Mouse (Mus musculus) heart, postnatal 14 days (tissue): ENCODE measurements at regions not wholly inside any gene's neighbourhood (a gene's known extent, or its start where the extent isn't known, plus 50 kb on each side); places are given as distances from the start of the nearest gene placed in this dataset.
"Not testable (repeated sequence)": the region's sequence is repeated elsewhere in the genome, so short reads cannot be mapped to it uniquely, and the experiment has no call there.

Experiments used
- DNase-seq, 2 experiments: peaks; one replicate each; pipeline ENCODE4 v3.0.0; 2021 to 2022
- intact Hi-C: fragments of 180-260 bp; cut with DNase I; formaldehyde crosslinking; loops from one replicate; pipeline ENCODE4 v1.15.1; 2025

DNA sequence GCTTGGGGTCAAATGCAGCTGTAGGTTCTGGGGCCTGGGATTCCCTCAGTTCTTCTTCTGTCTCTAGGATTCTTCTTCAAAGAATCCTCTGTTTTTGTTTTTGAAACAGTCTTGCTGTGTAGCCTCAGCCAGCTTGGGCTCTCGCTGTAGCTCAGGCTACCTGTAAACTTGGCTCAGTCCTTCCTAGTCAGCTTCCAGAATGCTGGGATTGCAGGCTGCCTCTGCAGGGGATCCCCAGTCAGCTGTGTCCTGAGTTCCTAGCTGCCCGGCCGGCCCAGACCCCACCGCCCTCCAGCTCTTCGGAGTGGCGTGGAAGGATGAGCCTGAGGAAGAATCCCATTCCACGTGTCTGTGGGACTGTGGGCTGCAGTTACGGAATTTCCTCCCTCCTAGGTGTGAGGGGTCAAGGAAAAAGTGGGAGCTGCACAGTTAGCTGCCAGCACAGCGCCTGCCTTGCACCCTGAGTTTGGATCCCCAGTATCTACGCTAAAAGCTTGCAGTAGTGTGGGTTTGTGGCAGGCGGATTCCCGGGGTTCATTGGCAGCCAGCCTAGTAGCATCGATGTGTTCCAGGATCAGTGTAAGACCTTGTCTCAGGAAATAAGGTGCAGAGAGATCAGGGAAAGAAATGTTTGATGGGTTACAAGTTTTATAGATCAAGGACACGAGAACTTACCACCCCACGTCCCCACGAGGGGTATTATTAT is 204.0 kb downstream of the Matn1 start:
- intact Hi-C loops, result no loop called here

GRCm38 (mm10) chr4:131149466-131149865 is 205.3 kb downstream of the Matn1 start:
- no peak for DNase-seq
- intact Hi-C loops, result no loop called here

More for the DNA sequence above, 204.0 kb downstream of the Matn1 start:
- no peak for DNase-seq

DNA sequence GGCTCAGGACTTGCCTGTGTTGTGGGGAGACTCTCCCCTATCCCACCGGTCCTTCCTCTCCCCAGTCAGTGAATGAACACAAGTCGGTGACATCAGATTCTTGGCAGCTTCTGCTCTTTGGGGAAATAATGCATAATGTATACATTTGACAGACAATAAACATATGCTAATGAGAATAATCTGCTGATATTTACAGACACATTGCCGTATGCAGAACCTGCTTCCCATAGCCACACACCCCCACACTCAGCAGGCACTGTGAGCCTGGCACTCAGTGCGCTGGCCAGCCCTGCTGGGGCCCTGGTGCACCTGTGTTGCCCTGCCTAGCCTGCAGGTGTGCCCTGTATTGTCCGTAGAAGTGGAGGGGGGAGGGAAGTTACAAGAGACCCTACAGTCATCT is 215.5 kb downstream of the Matn1 start:
- intact Hi-C loops, result no loop called here
- DNase-seq, result no peak

GRCm38 (mm10) chr4:131160135-131160534 is 215.9 kb downstream of the Matn1 start:
- no peak for DNase-seq
- intact Hi-C loops, result no loop called here

DNA sequence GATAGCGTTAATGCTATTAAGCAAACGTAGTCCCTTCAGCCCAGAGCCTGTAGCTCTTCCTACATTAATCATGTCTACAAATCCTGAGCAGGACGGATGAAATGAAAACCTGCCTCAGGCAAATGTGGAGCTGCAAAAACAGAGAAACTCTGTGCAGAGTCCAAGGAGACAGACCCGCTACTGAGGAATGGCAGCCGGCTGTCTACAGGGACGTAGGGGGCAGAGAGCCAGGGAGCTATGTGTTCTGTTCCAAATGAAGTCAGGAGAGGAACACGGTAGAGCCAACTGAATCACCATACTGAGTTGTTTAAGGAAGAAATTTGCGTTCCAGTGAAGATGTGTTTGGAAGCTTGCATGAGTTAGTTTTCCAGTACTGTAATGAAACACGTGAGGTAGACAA is 217.3 kb downstream of the Matn1 start:
- peak; percentile 6 for DNase-seq
- intact Hi-C loops, result no loop called here

DNA sequence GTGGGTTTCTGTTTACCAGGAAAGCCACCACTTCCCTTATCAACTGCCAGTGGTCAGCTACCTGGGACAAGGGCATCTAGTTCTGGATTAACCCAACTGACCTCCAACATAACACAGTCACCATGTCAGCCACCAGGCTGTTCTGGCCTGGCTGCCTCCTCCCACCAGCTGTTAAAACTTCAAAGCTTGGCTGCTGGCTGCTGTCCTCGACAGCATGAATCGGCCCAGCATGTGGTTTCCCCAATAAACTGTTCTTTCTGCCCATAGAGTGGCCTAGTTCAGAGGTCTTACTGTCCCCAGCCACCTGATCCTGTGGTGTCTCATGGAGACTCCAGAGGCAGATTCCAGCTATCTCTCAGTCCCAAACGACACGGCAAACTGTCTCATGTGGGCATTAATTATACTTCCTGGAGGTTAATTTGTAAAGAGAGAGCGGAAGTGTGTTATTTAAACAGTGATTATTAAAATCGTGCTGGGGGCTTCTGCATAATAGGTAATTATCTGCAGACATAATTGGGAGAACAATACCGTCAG is 219.7 kb downstream of the Matn1 start:
- intact Hi-C loops, result no loop called here
- no peak for DNase-seq

- DNase-seq, result no peak
- intact Hi-C loops, result no loop called here
Measured at GRCm38 (mm10) chr4:131166574-131167270, 222.5 kb downstream of the Matn1 start.

GRCm38 (mm10) chr4:131167921-131168320 is 223.7 kb downstream of the Matn1 start:
- intact Hi-C loops, result no loop called here
- DNase-seq, result no peak

- DNase-seq, result no peak
- intact Hi-C loops, result no loop called here
Measured at GRCm38 (mm10) chr4:131173783-131174460, 229.7 kb downstream of the Matn1 start.

GRCm38 (mm10) chr4:131176701-131177100 is 232.5 kb downstream of the Matn1 start:
- no peak for DNase-seq
- intact Hi-C loops, result loop anchor here (5.0 kb wide), 1 partner anchor 214 kb away; no protein-coding TSS in a partner anchor

DNA sequence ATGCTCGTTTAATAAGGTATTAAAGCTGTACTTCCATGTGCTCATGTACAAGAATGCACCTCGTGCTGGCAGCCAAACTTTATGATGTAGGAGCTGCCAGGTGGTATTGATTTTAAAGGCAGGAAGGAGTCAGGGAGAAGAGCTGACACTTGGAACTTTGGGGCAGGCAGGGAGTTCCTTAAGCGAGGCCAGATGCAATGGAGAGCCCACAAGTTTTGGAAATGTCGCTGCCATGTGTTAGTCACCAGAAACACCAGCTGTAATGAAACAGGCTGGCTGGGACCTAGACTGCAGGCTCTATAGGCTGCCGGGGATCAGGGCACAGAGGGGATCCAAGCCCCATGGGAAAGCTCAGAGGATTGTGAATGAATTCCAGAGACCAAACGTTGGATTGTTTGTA is 233.7 kb downstream of the Matn1 start:
- DNase-seq, result no peak
- intact Hi-C loops, result loop anchor here (5.0 kb wide), 1 partner anchor 216 kb away; no protein-coding TSS in a partner anchor

DNA sequence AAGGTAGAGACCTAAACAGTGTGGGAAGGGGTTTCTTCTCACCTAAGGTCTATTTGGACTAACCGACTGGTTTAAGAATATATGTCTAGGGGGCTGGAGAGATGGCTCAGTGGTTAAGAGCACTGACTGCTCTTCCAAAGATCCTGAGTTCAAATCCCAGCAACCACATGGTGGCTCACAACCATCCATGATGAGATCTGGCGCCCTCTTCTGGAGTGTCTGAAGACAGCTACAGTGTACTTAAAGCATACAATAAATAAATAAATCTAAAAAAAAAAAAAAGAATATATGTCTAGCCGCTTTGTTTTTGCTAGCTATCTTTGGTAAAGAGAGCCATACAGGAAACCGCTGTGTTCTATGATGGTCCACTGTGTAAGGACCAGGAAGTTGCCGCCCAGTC is 234.5 kb downstream of the Matn1 start:
- intact Hi-C loops, result loop anchor here (5.0 kb wide), 1 partner anchor 216 kb away; no protein-coding TSS in a partner anchor
- not testable (repeated sequence) for DNase-seq

DNA sequence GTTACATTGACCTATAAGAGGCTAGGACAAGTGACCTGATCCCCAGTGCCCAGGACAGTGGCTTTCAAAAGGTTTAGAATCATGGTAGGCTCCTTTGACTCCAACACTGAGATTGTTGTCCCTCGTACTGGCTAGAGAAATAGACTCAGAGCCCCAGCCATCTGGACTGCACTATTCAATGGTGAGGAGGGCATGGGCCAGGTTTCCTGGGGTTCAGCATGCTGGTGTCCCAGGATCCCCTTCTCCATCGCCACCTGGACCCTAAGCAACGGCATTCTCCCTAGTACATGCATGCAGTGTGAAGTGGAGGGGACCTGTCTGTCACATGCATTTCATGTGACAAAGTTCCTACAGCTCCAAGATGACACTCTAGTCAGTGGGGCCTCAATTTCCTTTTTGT is 243.9 kb downstream of the Matn1 start:
- DNase-seq, result no peak

GRCm38 (mm10) chr4:131191106-131191880 is 247.1 kb downstream of the Matn1 start:
- intact Hi-C loops, result no loop called here
- peak; percentile 7 to 30 for DNase-seq

More for the DNA sequence above, 243.9 kb downstream of the Matn1 start:
- intact Hi-C loops, result no loop called here

DNA sequence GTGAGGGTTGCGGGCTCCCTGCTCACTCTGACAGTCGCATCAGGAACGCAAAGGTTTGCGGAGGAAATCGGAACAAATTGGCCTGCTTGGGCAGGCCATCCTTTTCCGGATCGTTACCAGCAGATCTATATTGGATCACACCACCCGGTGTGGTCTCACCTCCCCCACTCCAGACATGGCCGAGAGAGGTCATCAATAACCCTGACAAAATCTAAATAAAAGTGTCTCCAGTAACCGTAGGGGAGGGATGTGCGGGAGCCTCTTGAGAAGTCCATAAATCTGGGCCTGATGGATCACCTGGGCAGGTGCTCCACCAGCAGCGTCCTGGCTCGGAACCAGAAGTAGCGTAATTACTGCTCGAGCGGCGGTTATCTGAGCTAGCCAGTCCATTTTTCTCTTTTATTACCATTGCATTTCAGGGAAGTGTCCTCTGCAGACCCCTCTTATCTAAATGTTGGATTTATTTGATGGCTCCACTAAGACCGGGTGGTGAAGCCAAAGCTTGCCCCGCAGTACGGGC is 249.8 kb downstream of the Matn1 start:
- DNase-seq, result no peak
- intact Hi-C loops, result no loop called here

DNA sequence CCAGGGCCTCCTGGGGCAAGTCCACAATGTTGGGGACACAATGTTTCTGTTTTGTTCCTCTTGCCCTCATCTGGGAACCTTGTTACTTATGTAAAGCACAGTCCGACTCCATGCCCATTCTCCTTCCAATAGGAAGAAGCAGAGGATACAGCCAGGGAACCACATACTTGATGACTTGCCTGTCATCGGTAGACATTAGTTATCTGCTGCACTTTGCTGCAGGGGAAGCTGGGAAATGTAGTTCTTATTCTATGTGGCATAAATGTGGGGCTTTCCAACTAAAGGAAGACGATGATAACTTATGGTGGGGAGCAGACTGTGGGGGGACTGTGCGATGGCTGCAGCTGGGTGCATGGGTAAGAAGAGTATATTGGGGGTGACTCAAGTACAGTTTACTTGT is 252.0 kb downstream of the Matn1 start:
- intact Hi-C loops, result no loop called here
- DNase-seq, result no peak

DNA sequence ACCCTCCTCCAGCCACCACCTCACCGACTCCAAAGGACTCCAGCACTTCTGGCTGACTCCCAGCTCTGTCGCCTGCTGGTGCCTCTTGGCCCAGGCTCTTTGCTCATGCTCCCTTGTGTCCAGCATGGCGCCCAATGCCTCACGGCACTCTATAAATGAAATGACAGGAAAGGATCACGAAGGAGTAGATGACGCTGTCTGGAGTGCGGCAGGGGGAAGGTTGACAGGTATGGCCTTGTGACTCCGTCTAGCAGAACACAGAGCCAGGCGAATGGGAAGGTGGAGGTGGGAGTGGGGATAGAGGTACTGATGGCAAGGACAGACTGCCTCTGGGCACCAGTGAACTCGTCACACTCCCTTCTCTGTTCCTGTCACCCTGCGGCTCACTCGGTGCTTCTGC is 259.5 kb downstream of the Matn1 start:
- DNase-seq, result no peak
- intact Hi-C loops, result no loop called here

DNA sequence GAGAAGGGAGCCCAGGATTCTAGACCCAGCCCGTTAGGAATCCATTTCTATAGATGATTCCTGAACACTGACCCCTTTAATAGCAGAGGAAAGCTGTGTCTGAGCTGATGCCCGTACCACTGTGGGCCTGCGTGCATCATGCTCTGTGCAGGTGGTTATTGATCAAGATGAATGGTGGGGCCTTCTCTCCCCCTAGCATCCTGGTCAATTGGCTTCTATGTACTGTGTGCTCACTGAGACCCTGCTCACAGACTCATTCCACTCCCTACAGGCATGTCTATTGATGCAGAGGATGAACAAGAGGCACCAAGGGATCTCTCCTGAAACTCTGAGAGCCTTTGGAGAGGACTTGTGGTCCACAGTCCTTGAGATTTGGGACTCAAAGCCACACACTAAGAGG is 260.5 kb downstream of the Matn1 start:
- intact Hi-C loops, result no loop called here

DNA sequence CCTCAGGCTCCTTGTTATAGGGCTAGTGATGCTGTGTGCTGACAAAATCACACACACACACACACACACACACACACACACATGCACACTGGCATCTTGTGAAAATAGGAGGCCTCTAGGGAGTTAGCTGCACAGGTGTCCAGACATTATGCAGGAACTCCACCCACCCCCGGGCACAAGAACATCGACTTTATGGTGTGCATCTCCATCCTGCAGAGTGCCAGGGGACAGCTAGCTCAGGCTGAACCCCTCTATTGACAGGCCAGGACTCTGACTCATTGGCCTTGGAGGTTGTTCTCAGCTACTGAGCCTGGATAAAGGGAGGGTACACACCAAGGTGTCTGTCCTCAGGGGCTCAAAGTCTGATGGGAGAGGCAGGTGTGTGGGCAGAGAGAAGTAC is 260.9 kb downstream of the Matn1 start:
- intact Hi-C loops, result no loop called here
- no peak for DNase-seq

More for the DNA sequence above, 260.5 kb downstream of the Matn1 start:
- no peak for DNase-seq

DNA sequence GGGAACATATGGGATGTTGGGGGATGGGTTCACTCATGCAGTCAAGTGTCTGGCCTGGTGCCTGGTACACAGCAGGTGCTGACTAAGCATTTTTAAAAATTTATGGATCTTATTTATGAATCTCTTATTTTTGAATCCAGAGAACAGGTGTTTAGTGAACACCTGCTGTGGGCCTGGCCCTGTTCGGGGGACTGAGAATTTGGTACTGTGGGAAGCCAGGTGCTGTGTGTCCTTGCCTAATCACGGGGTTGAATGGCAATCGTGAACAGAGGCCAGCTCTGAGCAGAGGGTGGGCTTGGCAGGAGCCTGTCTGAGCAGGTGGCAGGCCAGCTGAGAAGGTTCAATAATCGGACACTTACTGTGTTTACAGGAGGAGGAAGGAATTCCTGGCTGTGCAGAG is 261.5 kb downstream of the Matn1 start:
- DNase-seq, result no peak
- intact Hi-C loops, result no loop called here
